Mouse (Mus musculus) liver, embryonic 16.5 days (tissue): ENCODE measurements around the gene Bysl. TPM values are rescaled to one million over a fixed set of nuclear protein-coding genes. Genes with fewer than 3 reads are reported as not detected.
"Not testable (repeated sequence)": the region's sequence is repeated elsewhere in the genome, so short reads cannot be mapped to it uniquely, and the experiment has no call there.

Experiments
- ATAC-seq: fragments of 200-750 bp; cut with Nextera tagmentation; 2 replicates; pipeline ENCODE4 v1.8.0; 2017; ENCODE audit warnings: low read depth, mild to moderate bottlenecking, moderate number of reproducible peaks, moderate library complexity
- H3K27ac ChIP-seq: fragments of 300-500 bp; sonication (generic); 2 replicates; pipeline ENCODE4 v1.5.1; 2014; ENCODE audit warnings: mild to moderate bottlenecking, low read length
- H3K27me3 ChIP-seq: fragments of 300-500 bp; sonication (generic); 2 replicates; pipeline ENCODE4 v1.6.1; 2014; ENCODE audit warnings: low read depth, low read length, mixed read lengths; ENCODE audit not compliant: control insufficient read depth, insufficient read depth
- H3K36me3 ChIP-seq: fragments of 300-500 bp; sonication (generic); 2 replicates; pipeline ENCODE4 v1.6.1; 2014; ENCODE audit warnings: mild to moderate bottlenecking; ENCODE audit not compliant: control insufficient read depth, insufficient read depth
- H3K4me1 ChIP-seq: fragments of 300-500 bp; sonication (generic); 2 replicates; pipeline ENCODE4 v1.6.1; 2014; ENCODE audit warnings: low read depth, low read length, mixed read lengths; ENCODE audit not compliant: control insufficient read depth
- H3K4me2 ChIP-seq: fragments of 300-500 bp; sonication (generic); 2 replicates; pipeline ENCODE4 v1.6.1; 2014; ENCODE audit warnings: low read depth, low read length, mixed read lengths
- H3K4me3 ChIP-seq: fragments of 300-500 bp; sonication (generic); 2 replicates; pipeline ENCODE4 v1.5.1; 2014; ENCODE audit warnings: low read depth, mild to moderate bottlenecking, low read length
- H3K9ac ChIP-seq: fragments of 300-500 bp; sonication (generic); 2 replicates; pipeline ENCODE4 v1.6.1; 2014; ENCODE audit warnings: low read depth, low read length
- H3K9me3 ChIP-seq: fragments of 300-500 bp; sonication (generic); replicated peaks from 2 replicates; pipeline ENCODE4 v1.6.1; 2016; ENCODE audit warnings: low read length; ENCODE audit not compliant: control insufficient read depth
- WGBS: fragments of 180-500 bp; shearing (Covaris S2); extraction: QIAGEN DNeasy Blood & Tissue Kit; methylation state at CpG from one replicate; pipeline ENCODE4 v1.1.7; 2014; ENCODE audit not compliant: insufficient replicate concordance; 5-methylcytosine and 5-hydroxymethylcytosine counted together
- polyA plus RNA-seq: library from polyadenylated mRNA; unstranded; fragments of >200 nt; fragmentation: Nextera tagmentation; extraction: Ambion mirVana; gene quantifications from 2 replicates; pipeline ENCODE4 v1.2.1, GENCODE M21; 2015

Gene Bysl
- polyA plus RNA-seq, 1 experiment from 2014 or later, result 12.5 TPM

GRCm38 (mm10) chr17:47609182-47609581, 2.1 kb downstream of the Bysl start:
- Histone ChIP-seq H3K27ac (peak overlapping the region; percentile 91), H3K36me3 (peaks cover 32% of the 10 kb centered on the region), H3K4me1 (peaks cover 40% of the 10 kb centered on the region), H3K9me3 (no peaks in the 10 kb centered on the region), H3K4me3 (no peak overlapping the region), H3K4me2 (peak overlapping the region; percentile 88; the same call in 1 of the 2 replicates), H3K9ac (peak overlapping the region; percentile 10; the same call in 1 of the 2 replicates), H3K27me3 (no peaks in the 10 kb centered on the region)
- WGBS, result 70% methylated on average over 4 of the region's 4 CpGs
- ATAC-seq, result no peak

- peaks cover 22% of the 10 kb centered on the region for H3K4me1 ChIP-seq
Observed at GRCm38 (mm10) chr17:47606220-47606619, 5.1 kb downstream of the Bysl start.

GRCm38 (mm10) chr17:47602289-47602688, 9.0 kb downstream of the Bysl start:
- no peak overlapping the region for H3K4me3 ChIP-seq
- H3K9me3 ChIP-seq, result no peaks in the 10 kb centered on the region
- no peak overlapping the region for H3K27ac ChIP-seq
- H3K36me3 ChIP-seq, result peaks cover 80% of the 10 kb centered on the region
- no peak overlapping the region for H3K4me2 ChIP-seq
- 89% methylated on average over 11 of the region's 11 CpGs for WGBS
- ATAC-seq, result no peak
- H3K4me1 ChIP-seq, result peaks cover 33% of the 10 kb centered on the region
- no peak overlapping the region for H3K9ac ChIP-seq
- no peaks in the 10 kb centered on the region for H3K27me3 ChIP-seq

More at GRCm38 (mm10) chr17:47606220-47606619, 5.1 kb downstream of the Bysl start:
- H3K4me3 ChIP-seq, result no peak overlapping the region
- no peaks in the 10 kb centered on the region for H3K9me3 ChIP-seq
- no peak for ATAC-seq
- no peak overlapping the region for H3K9ac ChIP-seq
- no peaks in the 10 kb centered on the region for H3K27me3 ChIP-seq
- H3K36me3 ChIP-seq, result peaks cover 54% of the 10 kb centered on the region
- WGBS, result 60% methylated on average over 5 of the region's 5 CpGs
- H3K4me2 ChIP-seq, result no peak overlapping the region
- no peak overlapping the region for H3K27ac ChIP-seq

- Histone ChIP-seq H3K36me3 (peaks cover 78% of the 10 kb centered on the region), H3K4me2 (no peak overlapping the region), H3K4me1 (peaks cover 42% of the 10 kb centered on the region), H3K9me3 (no peaks in the 10 kb centered on the region), H3K9ac (no peak overlapping the region), H3K27me3 (no peaks in the 10 kb centered on the region), H3K4me3 (no peak overlapping the region), H3K27ac (peak overlapping the region; percentile 1)
- no peak for ATAC-seq
- WGBS, result 87% methylated on average over 10 of the region's 10 CpGs
Observed at GRCm38 (mm10) chr17:47601389-47601755, 9.9 kb downstream of the Bysl start.

GRCm38 (mm10) chr17:47600601-47601388, 10.5 kb downstream of the Bysl start:
- no peaks in the 10 kb centered on the region for H3K27me3 ChIP-seq
- 80% methylated on average over 13 of the region's 13 CpGs for WGBS
- peak overlapping the region; percentile 95 for H3K27ac ChIP-seq
- H3K4me1 ChIP-seq, result peaks cover 48% of the 10 kb centered on the region
- no peak for ATAC-seq
- no peaks in the 10 kb centered on the region for H3K9me3 ChIP-seq
- H3K36me3 ChIP-seq, result peaks cover 76% of the 10 kb centered on the region
- H3K4me3 ChIP-seq, result no peak overlapping the region
- H3K9ac ChIP-seq, result no peak overlapping the region
- no peak overlapping the region for H3K4me2 ChIP-seq

GRCm38 (mm10) chr17:47599511-47600297, 11.6 kb downstream of the Bysl start:
- peak overlapping the region; percentile 36; the same call in 1 of the 2 replicates for H3K9ac ChIP-seq
- peaks cover 50% of the 10 kb centered on the region for H3K4me1 ChIP-seq
- no peak for ATAC-seq
- no peak overlapping the region for H3K4me2 ChIP-seq
- 65% methylated on average over 11 of the region's 11 CpGs for WGBS
- no peak overlapping the region for H3K4me3 ChIP-seq
- no peaks in the 10 kb centered on the region for H3K27me3 ChIP-seq
- peak overlapping the region; percentile 95 for H3K27ac ChIP-seq
- no peaks in the 10 kb centered on the region for H3K9me3 ChIP-seq
- H3K36me3 ChIP-seq, result peaks cover 66% of the 10 kb centered on the region

GRCm38 (mm10) chr17:47598580-47599304, 12.6 kb downstream of the Bysl start:
- 56% methylated on average over 10 of the region's 10 CpGs for WGBS
- not testable (repeated sequence) for ATAC-seq, H3K27me3 ChIP-seq, H3K9me3 ChIP-seq
- H3K4me3 ChIP-seq, result peak overlapping the region; percentile 23
- H3K4me2 ChIP-seq, result peak overlapping the region; percentile 72
- peak overlapping the region; percentile 54 for H3K9ac ChIP-seq
- peaks cover 50% of the 10 kb centered on the region for H3K4me1 ChIP-seq
- H3K27ac ChIP-seq, result peak overlapping the region; percentile 95
- H3K36me3 ChIP-seq, result peaks cover 57% of the 10 kb centered on the region

GRCm38 (mm10) chr17:47597838-47598579, 13.3 kb downstream of the Bysl start:
- Histone ChIP-seq H3K9me3 (no peaks in the 10 kb centered on the region), H3K4me3 (peak overlapping the region; percentile 69), H3K36me3 (peaks cover 55% of the 10 kb centered on the region), H3K4me2 (peak overlapping the region; percentile 72), H3K27ac (peak overlapping the region; percentile 95), H3K9ac (peak overlapping the region; percentile 78), H3K27me3 (no peaks in the 10 kb centered on the region), H3K4me1 (peaks cover 51% of the 10 kb centered on the region)
- peak; percentile 64 for ATAC-seq
- WGBS, result 20% methylated on average over 10 of the region's 10 CpGs
